ENCODE assay signal across 8 mouse cellular contexts in the genomic region with DNA sequence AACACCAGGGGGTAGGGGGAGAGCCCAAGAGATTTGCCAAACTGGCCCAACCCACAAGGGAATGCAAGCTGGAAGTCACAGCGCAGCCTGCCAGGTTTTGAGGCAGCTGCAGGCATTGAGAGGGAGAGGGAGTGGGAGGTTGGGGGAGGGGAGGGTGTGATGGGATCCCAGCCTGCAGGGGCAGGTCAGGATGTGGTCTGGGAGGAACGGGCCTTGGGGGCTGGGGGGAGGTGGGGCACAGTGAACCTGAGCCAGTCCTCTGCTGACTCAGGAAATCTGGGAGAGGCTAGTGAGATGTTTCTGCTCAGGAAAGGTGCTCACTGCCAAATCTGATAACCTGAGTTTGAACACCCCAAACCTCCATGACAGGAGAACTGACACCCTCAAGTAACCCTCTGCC. TPM values are rescaled to one million over a fixed set of nuclear protein-coding genes. Genes with fewer than 3 reads are reported as not detected.
DNase-seq lines count a peak whose midpoint lies in the region; ATAC-seq and TF ChIP-seq lines count a peak whose summit lies in the region.

No protein-coding gene starts in this region.

- no peak for TF ChIP-seq EP300 in MEL (IDR thresholded peaks at IDR 0.05; ENCODE audit: low read depth in 1 of 2, low read length in 2 of 2)

- TF ChIP-seq POLR2A in MEL (IDR thresholded peaks at IDR 0.05; ENCODE audit: control insufficient read depth in 1 of 2, insufficient read depth in 1 of 2, low read depth in 1 of 2, low read length in 2 of 2, poor library complexity in 1 of 2): 0 out of 4 replicates have a peak, but pooled peaks of 1 of the 2 experiments have one; percentile 14

- H3K4me1 ChIP-seq in kidney, embryonic 15.5 days: peaks cover 39% of the 10 kb centered on the region
- H3K4me1 ChIP-seq in MEL (ENCODE audit: control insufficient read depth in 1 of 2, insufficient read depth in 2 of 2, low read length in 2 of 2): peaks cover 0 to 12% of the 10 kb centered on the region in 2 experiments; a peak in 3 of 4 replicates
- H3K4me1 ChIP-seq in liver, embryonic 12.5 days: peaks cover 25% of the 10 kb centered on the region

- H3K36me3 ChIP-seq in kidney, embryonic 15.5 days: peaks cover 19% of the 10 kb centered on the region
- H3K36me3 ChIP-seq in MEL (ENCODE audit: control insufficient read depth in 1 of 2, insufficient read depth in 2 of 2, low read length in 2 of 2): peaks cover 0 to 4% of the 10 kb centered on the region in 2 experiments; a peak in 2 of 4 replicates
- H3K36me3 ChIP-seq in liver, embryonic 12.5 days: peaks cover 8% of the 10 kb centered on the region; the same call in 1 of the 2 replicates

- H3K27ac ChIP-seq in kidney, embryonic 15.5 days: peak overlapping the region; percentile 19; the same call in 1 of the 2 replicates
- no peak overlapping the region for H3K27ac ChIP-seq in MEL (ENCODE audit: control insufficient read depth, low read depth, low read length)
- H3K27ac ChIP-seq in liver, embryonic 12.5 days: 0 out of 2 replicates have a peak overlapping the region, but pooled peaks have one; percentile 7

- H3K9ac ChIP-seq in kidney, embryonic 15.5 days: no peak overlapping the region
- H3K9ac ChIP-seq in MEL (ENCODE audit: control insufficient read depth, low read depth, low read length, poor library complexity, severe bottlenecking): no peak overlapping the region
- H3K9ac ChIP-seq in liver, embryonic 12.5 days: no peak overlapping the region; the same call in 1 of the 2 replicates

- H3K4me3 ChIP-seq in kidney, embryonic 15.5 days (replicated peaks): no peak overlapping the region
- H3K4me3 ChIP-seq in MEL (ENCODE audit: control insufficient read depth in 1 of 2, insufficient read depth in 1 of 2, low read depth in 2 of 2, low read length in 2 of 2): no peak overlapping the region
- no peak overlapping the region for H3K4me3 ChIP-seq in liver, embryonic 12.5 days

- WGBS in kidney, embryonic 15.5 days: 3% methylated on average over 2 of the region's 2 CpGs
- WGBS in liver, embryonic 12.5 days (ENCODE audit: insufficient replicate concordance): 12% methylated on average over 2 of the region's 2 CpGs

- no peak for DNase-seq in kidney, adult 9 months
- peak; percentile 44 for DNase-seq in MEL (ENCODE audit: low read depth, low spot score)
- peak; percentile 46 for DNase-seq in embryo, embryonic 9.5 days (ENCODE audit: extremely low spot score)
- no peak for DNase-seq in urinary bladder, adult 2 months (ENCODE audit: low spot score)
- DNase-seq in layer of hippocampus, adult 9-10 months (ENCODE audit: low spot score): no peak
- no peak for DNase-seq in frontal cortex, postnatal 25 days (ENCODE audit: low spot score in 2 of 2)

- no peaks in the 10 kb centered on the region for H3K79me2 ChIP-seq in MEL (ENCODE audit: control insufficient read depth, insufficient read depth, low read length, poor library complexity)

- TF ChIP-seq RAD21 in MEL (IDR thresholded peaks at IDR 0.05; ENCODE audit: low read depth, low read length): no peak

- H3K9me3 ChIP-seq in kidney, embryonic 15.5 days (replicated peaks): no peaks in the 10 kb centered on the region
- H3K9me3 ChIP-seq in MEL (replicated peaks; ENCODE audit: insufficient read depth, low read length): no peaks in the 10 kb centered on the region
- no peaks in the 10 kb centered on the region for H3K9me3 ChIP-seq in liver, embryonic 12.5 days (replicated peaks)

- no peak overlapping the region for H3K4me2 ChIP-seq in kidney, embryonic 15.5 days
- H3K4me2 ChIP-seq in liver, embryonic 12.5 days: no peak overlapping the region

- no peaks in the 10 kb centered on the region for H3K27me3 ChIP-seq in kidney, embryonic 15.5 days
- H3K27me3 ChIP-seq in MEL (ENCODE audit: control insufficient read depth in 1 of 2, insufficient read depth in 2 of 2, low read length in 2 of 2): no peaks in the 10 kb centered on the region
- H3K27me3 ChIP-seq in liver, embryonic 12.5 days (replicated peaks): no peaks in the 10 kb centered on the region

- 0 out of 2 replicates have a peak, but pooled peaks have one; percentile 33 for ATAC-seq in kidney, embryonic 15.5 days (replicated peaks; ENCODE audit: low FRiP score)
- no peak for ATAC-seq in liver, embryonic 12.5 days

- no peak for TF ChIP-seq CTCF in MEL (IDR thresholded peaks at IDR 0.05 in 2 of 3, conservative IDR thresholded peaks at IDR 0.05 in 1 of 3; ENCODE audit: control insufficient read depth in 1 of 3, insufficient read depth in 1 of 3, low read depth in 2 of 3, low read length in 3 of 3, poor library complexity in 1 of 3, severe bottlenecking in 1 of 3)

TF ChIP-seq in MEL, 35 proteins besides CTCF, POLR2A, EP300 and RAD21:
- TF ChIP-seq ETS1 (IDR thresholded peaks at IDR 0.05; ENCODE audit: low read depth, low read length) (peak; percentile 39; the same call in 1 of the 2 replicates), GATA1 (IDR thresholded peaks at IDR 0.05; ENCODE audit: low read depth, low read length) (peak; percentile 64), MAFK (IDR thresholded peaks at IDR 0.05; ENCODE audit: borderline replicate concordance, low read depth, low read length) (peak; percentile 57; the same call in 1 of the 2 replicates), CHD2 (IDR thresholded peaks at IDR 0.05; ENCODE audit: low read length) (no peak)

RNA-seq across cellular contexts. Expression of a gene that starts 10.9 kb away (rescaled TPM):
- polyA plus RNA-seq in kidney, embryonic 15.5 days (2015; fragmentation: Nextera tagmentation; extraction: Ambion mirVana): 24.6 and 28.7 TPM in 2 replicates
- 19.1 and 21.2 TPM in 2 replicates for total RNA-seq in MEL (2012; rRNA removed)
- polyA plus RNA-seq in MEL (2012; ENCODE audit: insufficient read depth in 1 of 2, insufficient read length in 2 of 2, low read depth in 1 of 2, low replicate concordance in 2 of 2, missing spikeins in 1 of 2): 10 to 100 TPM in 1 of 2 experiments, not detected in 1; 57.2 TPM
- 19.0 and 19.5 TPM in 2 replicates for polyA plus RNA-seq in liver, embryonic 12.5 days (2016; fragmentation: Nextera tagmentation; extraction: Ambion mirVana)
- polyA plus RNA-seq in urinary bladder, adult 2 months (2012; rRNA removed): 17.2 and 25.2 TPM in 2 replicates

Comparison
In these comparisons a context has a peak if more than half of its experiments do, and no peak if none do; other contexts are left out.
1. DNase-seq: peak in MEL (single experiment) and embryo, embryonic 9.5 days (single experiment); none in kidney, adult 9 months (single experiment), urinary bladder, adult 2 months (single experiment), layer of hippocampus, adult 9-10 months (single experiment) and frontal cortex, postnatal 25 days (0 of 2).